Mouse (Mus musculus): Measurements from ENCODE around the gene Ankrd55.

Ankrd55 gene

GRCm38 (mm10) chr13:112343628-112344009, 55.4 kb downstream of the Ankrd55 start:
- no peak for DNase-seq (ENCODE audit: low read depth, low spot score)

DNA sequence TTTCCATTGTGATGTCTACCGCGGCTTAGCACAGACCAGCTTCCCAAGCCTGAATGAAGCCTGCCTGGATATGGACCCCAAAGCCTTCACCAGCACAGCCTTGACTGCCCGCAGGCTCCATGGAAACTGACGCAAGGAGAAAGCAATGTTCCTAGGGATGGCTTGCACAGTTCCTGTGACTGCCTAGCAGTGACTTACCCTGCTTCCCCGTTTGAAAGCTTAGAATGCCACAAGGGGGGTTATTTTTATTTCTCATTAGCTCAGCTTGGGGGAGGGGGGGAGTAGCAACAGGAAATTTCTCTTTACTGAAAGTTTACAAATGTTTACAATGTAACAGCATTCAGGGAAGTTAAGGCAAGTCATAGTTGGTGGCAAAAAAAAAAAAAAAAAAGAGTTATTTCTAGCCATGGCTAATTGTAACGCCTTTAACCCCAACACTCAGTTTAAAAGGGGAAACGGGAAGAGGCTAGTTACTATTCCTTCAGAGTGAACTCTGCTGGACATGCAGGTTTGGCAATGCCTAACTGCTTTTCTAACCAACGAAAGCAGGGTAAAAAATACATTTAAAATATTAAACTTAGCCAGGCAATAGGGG, 56.1 kb downstream of the Ankrd55 start:
- DNase-seq (ENCODE audit: low read depth, low spot score), result peak; percentile 11

- no peak for DNase-seq (ENCODE audit: low read depth, low spot score)
Measured at GRCm38 (mm10) chr13:112345542-112345941, 57.3 kb downstream of the Ankrd55 start.

DNA sequence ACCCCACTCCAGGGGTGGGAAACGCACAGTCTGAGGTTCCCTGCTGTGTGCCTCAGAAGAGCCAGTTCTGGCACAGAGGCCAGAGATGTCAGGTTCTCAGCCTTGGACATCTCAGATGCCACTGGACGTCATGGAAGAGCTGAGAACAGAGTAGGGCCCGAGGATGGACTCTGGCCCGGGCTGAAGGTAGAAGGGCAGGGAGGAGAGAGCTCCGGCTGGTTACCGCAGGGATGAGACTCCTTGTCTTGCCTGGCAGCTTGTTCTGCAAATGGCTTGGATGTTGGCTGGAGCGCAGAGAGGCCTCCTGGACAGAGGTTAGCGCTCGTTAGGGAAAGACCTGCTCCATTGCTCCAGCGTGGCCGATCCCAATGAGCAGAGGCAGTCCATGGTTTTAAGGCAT, 57.8 kb downstream of the Ankrd55 start:
- no peak for DNase-seq (ENCODE audit: low read depth, low spot score)

- no peak for DNase-seq (ENCODE audit: low read depth, low spot score)
Measured at GRCm38 (mm10) chr13:112346659-112347142, 58.5 kb downstream of the Ankrd55 start.

- DNase-seq (ENCODE audit: low read depth, low spot score), result no peak
Measured at GRCm38 (mm10) chr13:112348250-112348649, 60.0 kb downstream of the Ankrd55 start.

DNA sequence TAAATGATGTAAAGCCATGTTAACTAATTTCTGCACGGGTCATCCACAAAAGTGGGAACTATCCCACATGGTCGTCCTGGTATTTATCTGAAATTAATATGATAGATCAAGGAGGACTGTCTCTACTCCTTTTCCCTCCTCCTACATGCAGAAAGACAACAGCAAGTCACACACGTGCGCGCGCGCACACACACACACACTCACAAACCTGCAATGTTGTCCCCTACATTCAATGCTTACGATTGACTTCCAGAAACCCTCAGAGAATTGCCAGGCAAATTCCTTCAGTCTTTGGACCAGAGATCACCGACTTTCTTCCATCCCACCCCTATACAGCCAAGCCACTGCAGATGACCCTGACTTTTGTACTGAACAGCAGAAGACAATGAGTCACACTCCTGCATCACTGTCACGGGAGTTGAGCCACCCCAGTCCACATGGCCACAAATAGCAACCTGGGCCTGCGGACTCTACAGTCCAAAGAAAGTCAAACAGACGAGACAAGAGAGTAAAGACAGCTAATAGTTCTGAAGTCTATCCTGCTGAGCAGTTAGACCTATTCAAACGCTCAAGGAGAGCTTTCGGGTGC, 60.7 kb downstream of the Ankrd55 start:
- no peak for DNase-seq (ENCODE audit: low read depth, low spot score)

DNA sequence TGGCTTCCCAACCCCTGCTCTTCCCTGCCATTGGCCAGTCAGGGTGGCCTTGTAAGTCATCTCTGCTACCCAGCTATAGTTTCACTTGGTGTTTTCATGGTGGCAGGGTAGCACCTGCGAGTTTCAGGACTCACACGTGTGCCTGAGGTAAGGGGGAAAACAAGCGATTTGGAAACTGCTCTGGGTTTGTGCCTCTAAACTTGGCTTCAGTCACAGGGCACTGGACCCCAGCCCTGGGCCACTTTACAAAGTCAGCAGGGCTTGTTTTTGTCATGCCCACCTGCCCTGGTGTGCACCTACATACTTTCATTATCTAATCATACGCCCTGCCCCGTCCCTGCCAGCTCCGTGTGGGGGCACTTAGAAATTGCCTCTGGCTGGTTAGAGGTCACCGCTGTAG, 61.2 kb downstream of the Ankrd55 start:
- no peak for DNase-seq (ENCODE audit: low read depth, low spot score)

DNA sequence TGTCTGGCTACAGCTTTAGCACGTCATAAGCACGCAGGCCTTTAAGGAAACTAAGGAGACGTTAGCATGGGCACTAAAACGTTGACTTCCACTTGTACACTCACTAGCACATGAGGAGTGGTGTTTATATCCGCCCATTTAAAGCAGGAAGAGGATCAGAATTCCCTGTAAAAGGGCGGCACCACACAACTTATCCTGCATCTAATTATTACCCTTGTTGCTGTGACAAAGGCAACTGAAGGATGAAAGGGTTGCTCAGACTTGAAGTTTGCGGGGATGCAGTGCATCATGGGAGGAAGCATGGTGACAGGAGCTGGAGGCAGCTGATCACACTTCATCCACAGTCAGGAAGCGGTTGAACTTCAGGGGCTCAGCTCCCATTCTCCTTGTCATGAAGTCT, 63.7 kb downstream of the Ankrd55 start:
- no peak for DNase-seq (ENCODE audit: low read depth, low spot score)

- DNase-seq (ENCODE audit: low read depth, low spot score), result no peak
Measured at GRCm38 (mm10) chr13:112354109-112354867, 66.0 kb downstream of the Ankrd55 start.

GRCm38 (mm10) chr13:112354958-112355357, 66.7 kb downstream of the Ankrd55 start:
- DNase-seq (ENCODE audit: low read depth, low spot score), result no peak

GRCm38 (mm10) chr13:112355794-112356486, 67.7 kb downstream of the Ankrd55 start:
- no peak for DNase-seq (ENCODE audit: low read depth, low spot score)

GRCm38 (mm10) chr13:112361575-112361974, 73.3 kb downstream of the Ankrd55 start:
- DNase-seq (ENCODE audit: low read depth, low spot score), result no peak

GRCm38 (mm10) chr13:112363218-112363617, 75.0 kb downstream of the Ankrd55 start:
- no peak for DNase-seq (ENCODE audit: low read depth, low spot score)

DNA sequence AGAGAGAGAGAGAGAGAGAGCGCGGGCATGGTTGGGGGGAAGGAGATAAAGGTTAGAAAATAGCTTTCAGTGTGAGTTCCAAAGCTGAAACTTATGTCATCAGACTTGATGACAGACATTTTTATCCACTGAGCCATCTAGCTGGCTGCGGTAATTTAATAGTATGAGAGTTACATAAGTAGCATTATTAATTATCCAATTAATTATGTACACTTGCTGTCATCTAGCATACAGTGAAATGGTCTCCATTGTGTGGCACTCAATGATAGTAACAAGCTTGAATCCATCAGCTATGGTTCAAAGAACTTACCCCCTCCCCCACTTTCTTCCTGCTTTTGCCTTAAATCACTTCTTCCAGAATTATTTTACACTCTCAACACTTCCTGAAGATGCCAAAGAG, 75.5 kb downstream of the Ankrd55 start:
- DNase-seq (ENCODE audit: low read depth, low spot score), result no peak

- no peak for DNase-seq (ENCODE audit: low read depth, low spot score)
Measured at GRCm38 (mm10) chr13:112364698-112365097, 76.4 kb downstream of the Ankrd55 start.

DNA sequence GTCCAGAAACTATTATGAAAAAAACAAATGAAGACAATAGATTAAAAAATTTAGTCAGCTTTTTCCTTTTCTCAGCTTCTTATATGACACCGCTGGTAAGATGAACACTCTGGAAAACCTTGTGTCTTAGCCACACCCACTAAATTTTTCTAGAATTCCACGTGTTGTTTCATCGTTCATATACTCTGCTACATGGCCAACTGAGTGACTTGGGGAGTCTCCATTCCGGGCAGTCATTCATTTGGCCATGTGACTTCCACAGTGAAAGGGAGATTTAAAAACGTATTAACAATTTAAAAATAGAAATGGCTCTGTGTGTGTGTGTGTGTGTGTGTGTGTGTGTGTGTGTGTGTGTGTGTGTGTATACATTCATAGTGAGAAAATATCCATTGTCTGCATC, 77.1 kb downstream of the Ankrd55 start:
- DNase-seq (ENCODE audit: low read depth, low spot score), result no peak

DNA sequence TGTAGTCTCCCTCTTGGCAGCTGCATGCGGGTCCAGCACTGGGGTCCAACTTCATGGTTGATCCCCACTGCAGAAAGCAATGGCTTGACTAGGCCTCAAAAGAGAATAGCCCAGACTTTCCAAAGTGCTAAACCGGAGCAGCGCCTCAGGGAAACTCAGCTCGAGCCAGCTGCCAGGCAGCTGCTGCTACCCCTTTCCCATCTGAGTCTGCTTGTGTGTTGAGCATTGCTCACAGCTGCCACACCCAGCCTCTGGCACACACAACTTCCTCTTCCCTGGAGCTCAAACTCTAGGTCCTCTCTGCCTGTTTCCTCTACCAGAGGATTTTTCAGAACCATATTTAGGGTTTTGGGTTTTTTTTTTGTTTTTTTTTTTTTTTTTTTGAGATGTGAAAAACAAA, 77.5 kb downstream of the Ankrd55 start:
- DNase-seq (ENCODE audit: low read depth, low spot score), result no peak

DNA sequence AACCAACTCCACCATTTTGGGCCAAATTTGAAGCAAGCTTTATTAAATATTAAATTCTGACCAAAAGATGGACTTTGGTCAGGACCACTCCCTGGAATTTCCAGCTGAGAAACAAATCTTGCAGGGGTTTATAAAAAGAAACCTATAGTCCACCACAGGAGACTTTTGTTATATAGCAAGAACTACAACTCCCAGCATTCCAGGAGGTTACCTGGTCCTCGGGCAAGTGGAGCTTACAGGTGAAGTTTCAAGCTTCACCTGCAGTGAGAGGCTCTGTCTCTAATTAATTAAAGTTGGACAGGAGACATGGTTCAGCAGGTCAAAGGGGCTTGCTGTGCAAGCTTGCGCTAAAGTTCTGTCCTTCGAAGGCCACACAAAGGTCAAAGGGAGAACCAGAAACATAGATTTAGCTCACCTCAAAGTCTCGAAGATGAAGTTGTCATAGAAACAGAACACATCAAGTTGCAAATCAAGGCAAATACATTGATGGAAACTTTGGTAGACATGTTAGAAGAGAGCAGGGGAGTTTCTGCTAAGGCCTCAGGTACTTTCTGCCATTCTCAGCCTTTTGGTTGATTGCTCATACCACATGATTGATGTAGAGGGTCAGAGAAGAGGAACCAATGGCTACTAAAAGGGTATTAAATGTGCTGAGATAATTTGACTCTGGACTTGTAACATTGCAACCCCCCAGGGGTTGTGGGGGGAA, 78.2 kb downstream of the Ankrd55 start:
- no peak for DNase-seq (ENCODE audit: low read depth, low spot score)

GRCm38 (mm10) chr13:112371729-112372128, 83.5 kb downstream of the Ankrd55 start:
- DNase-seq (ENCODE audit: low read depth, low spot score), result no peak

- DNase-seq (ENCODE audit: low read depth, low spot score), result no peak
Measured at GRCm38 (mm10) chr13:112375766-112376165, 87.5 kb downstream of the Ankrd55 start.

Measured in telencephalon, adult 2 months (tissue).